Mouse (Mus musculus) G1E (cell line): Measurements from ENCODE around the gene Zfp683.

Experiments
- CTCF ChIP-seq: IDR thresholded peaks from 2 replicates; pipeline ENCODE4 v1.5.1; 2012; ENCODE audit warnings: low read depth, low read length, inconsistent platforms, mixed read lengths
- GATA1 ChIP-seq: IDR thresholded peaks from 2 replicates; pipeline ENCODE4 v1.6.1; 2012; ENCODE audit warnings: borderline replicate concordance, low read length, inconsistent platforms, mixed read lengths
- TAL1 ChIP-seq: conservative IDR thresholded peaks from 2 replicates; pipeline ENCODE4 v1.6.1; 2012; ENCODE audit warnings: low read depth, low read length, inconsistent platforms, mixed read lengths

- TF ChIP-seq CTCF (no peak), GATA1 (no peak), TAL1 (no peak)
Observed at GRCm38 (mm10) chr4:134060135-134060865, 6.7 kb downstream of the Zfp683 start, which contains the start of gene Crybg2.
